Mouse (Mus musculus): ENCODE measurements around the gene Hecw1.

The Hecw1 gene

DNA sequence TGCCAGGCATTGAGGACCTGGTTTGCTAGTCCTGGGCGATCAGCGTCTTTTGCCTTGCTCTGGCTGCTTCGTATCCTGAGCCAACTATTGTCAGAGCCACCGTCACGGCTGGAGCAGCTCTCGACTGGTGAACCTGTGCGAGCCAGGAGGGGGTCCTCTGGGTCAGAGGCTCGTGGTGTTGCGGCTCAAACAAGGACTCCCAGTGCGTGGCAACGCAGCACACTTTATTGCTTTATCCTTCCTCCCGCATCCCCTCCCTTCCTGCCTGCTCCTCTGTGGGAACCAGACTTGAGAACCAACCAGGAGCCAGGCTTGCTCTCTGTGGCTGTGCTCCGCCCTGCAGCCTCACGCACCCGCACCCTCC lies at the start of gene Hecw1:
TSS of gene Hecw1 (minus strand) at position 323 of the 364 bp plus-strand sequence.
- DNase-seq: no peak

DNA sequence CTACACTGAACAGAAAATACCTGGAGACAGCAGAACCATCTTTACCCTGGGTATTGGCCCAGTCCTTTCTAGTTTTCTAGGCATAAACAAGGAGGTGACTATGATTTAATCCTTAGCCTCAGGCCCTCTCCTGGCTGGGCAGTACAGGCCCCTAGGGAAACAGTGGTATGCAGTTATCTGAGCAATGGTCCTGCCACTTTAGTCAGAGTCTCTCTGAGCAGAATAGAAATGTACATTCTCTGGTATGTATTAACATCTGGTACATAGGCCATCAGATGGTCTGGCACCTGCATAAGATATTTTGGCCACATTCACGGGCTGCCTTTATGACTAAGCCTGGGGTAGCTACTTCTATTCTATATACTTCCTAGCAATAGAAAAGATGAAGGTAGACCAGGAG lies 38.3 kb upstream of the Hecw1 start:
- no peak for DNase-seq

DNA sequence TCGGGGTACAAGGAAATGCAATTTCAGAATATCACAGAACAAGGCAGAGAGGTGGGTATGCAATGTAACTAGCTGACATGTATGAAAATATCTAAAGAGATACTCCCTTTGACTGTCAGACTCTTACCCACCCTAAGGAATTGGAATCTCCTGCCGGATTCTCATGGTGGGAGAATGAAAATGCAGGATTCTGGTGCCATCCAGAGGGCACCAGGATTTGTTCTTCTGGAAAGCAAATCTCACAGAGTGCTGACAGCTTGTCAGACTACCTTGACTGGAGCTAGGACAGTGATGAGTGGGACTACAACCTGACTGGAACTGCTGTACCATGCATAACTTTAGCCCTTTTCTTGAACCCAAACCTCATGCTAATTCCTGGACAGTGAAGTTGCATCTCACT lies 29.6 kb upstream of the Hecw1 start:
- DNase-seq: no peak

DNA sequence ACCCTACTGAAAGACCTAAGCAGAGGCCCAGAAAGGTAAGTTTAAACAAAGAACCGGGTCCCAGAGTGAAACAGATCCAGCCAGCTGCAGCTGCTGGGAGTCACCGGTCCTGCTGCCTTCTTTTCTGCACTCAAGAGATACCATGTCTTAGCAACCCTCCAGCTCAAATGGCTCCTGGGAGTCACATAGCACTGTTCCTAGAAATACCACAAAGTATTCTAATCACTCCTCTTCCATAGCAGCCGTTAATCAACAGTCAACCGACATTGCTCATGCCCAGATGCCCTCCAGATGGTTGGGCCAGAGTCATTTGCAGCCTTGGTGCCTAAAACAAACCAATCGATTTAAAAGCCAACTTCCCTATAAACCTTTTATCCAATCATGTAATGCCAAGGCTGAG lies 19.8 kb upstream of the Hecw1 start:
- DNase-seq: no peak

DNA sequence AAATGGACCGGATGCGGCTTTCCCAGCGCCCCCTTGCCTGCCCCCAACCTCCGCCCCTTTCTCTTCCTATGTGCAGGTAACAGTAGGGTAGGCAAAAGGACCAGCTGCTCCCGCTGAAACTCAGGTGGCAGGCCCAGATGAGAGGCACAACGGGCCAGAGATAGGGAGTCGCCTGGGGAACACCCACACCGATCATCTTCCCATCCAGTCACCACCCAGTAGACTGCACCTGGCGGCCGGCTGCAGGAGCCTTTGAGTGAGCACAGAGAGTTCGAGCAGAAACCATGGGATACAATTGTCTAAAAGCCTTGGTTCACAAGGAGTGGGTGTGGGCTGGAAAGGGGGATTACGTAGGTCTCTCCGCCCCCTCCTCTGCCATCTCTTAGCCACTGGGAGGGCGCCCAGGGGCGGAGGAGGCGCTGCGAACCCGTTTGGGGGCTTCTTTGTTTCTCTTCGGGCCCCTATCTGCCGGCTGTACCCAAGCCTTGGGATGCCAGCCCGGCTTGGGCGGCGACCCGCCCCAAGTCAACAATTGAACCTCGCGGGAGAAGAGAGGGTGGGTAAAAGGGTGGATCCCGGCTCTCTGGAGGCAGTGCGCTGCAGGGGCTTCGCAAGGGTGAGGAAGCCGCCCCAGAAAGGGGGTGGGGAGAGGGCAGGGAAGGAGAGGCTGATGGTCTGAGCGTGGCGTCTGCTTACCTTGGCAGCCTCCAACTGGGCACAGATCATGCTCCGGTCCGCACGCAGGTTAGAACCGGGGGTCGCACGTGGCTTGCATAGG lies 711 bp downstream of the Hecw1 start:
- no peak for DNase-seq

DNA sequence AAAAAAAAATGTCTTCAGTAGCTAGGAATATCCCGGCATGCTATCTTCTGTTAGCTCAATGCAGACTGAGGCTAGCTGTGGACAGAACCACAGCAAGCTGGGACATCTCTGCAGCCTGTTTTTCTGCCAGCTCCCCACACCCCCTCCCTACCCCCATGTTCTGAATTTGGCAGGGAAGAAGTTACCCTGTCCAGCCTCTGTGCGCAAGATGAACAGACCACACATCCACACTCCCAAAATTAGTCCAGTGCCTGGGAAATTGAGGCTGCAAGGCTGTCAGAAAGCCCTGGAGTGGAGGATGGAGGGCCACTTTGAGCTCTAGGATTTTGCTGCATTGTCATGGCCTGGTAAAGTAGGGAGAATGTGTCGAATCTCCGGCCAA lies 1.3 kb downstream of the Hecw1 start:
- DNase-seq: no peak

DNA sequence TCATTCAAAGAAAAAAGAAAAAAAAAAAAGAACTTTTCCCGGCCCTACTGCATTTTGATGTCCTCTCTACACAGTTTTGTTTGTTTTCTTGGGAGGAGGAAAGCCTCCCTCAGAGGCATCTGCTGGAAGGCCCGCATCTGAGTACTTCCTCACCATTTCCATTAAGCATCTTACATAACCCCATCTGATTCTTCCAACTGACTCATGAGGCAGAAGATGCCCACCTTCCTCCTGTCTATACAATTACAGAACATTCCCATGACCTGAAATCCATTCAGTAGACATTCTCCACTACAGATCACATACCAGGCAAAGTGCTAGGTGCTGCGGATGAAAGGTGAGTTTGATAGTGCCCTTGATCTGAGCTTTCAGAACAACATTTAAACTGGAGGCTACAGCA lies 3.4 kb downstream of the Hecw1 start:
- DNase-seq: no peak

DNA sequence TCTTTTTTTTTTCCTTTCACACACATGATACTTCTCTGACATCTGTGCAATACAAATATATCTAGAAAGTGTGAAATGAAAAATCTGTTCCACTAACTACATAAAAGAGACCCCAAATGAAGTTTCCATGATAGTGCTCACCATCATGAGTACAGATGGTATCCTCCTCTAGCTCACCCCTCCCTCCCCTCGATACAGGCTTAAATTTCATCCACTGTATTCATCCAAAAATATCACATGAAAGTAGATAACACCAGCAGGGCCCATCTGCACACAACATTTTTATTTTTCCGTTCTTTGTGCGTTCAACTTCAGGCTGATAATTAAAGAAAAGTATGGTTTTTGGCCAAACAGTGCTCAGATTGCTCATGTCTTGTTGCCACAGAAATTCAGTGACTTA lies 5.5 kb downstream of the Hecw1 start:
- DNase-seq: no peak

DNA sequence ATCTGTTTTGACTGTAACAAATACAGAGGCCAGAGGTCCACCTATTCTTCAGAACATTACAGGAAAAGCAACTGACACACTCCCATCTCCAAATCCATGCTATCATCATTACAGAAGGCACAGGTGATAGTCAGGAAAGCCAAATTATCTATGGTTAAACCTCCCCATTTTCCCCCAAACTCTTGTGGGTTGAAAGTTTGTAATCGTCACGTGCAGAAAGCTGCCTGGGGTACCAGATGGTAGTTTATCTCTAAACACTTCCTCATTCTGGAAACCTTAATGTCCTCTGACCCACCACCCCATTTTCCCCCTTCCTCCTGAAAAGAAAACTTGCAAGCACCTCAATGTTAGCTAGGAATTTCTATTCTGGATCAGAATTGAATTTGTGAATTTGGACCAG lies 7.9 kb downstream of the Hecw1 start:
- DNase-seq: no peak

DNA sequence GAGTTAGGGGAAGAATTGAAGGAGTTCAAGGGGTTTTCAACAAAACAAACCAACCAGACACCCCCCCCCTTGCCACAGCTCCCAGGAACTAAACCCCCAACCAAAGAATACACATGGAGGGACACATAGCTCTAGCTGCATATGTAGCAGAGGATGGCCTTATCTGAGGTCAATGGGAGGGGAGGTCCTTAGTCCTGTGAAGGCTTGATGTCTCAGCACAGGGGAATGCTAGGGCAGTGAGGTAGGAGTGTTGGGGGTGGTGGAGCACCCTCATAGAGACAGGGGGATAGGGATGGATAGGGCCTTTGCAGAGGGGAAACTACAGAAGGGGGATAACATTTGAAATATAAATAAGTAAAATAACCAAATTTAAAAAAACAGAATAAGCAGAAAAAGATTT lies 9.1 kb downstream of the Hecw1 start:
- DNase-seq: no peak

DNA sequence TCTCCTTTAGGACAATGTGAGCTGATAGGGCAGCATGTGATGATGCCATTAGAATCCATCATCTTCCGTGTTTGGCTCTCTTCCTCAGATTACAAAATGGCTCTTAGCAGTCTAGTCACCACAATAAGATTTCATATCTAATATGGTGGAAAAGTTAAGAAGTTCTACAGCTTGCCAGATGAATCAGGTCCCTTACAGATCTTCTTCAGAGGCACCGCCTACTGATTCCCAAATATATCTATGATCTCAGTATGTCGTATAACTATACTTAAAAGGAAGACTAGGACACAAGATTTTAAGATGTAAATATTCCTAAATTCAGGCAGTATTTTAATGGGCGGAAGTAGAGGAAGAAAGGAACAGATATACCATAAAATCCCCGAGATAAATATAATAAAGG lies 16.3 kb downstream of the Hecw1 start:
- DNase-seq: no peak

DNA sequence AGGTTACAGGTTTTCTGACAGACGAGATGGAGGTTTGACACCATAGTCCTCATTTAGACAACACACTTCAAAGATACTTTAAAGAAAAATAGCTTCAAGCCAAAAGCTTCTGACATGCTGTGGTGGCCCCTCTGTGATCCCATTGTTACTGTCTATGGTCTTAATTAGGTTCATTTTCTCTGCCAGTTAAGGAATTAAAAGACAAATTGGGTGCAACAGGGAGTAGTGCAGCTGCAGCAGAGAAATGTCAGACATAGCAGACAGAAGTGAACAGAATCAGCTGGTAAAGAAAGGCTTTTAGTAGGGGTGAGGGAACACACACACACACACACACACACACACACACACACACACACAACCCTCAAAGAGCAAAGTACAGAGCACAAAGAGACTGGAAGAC lies 22.8 kb downstream of the Hecw1 start:
- no peak for DNase-seq

DNA sequence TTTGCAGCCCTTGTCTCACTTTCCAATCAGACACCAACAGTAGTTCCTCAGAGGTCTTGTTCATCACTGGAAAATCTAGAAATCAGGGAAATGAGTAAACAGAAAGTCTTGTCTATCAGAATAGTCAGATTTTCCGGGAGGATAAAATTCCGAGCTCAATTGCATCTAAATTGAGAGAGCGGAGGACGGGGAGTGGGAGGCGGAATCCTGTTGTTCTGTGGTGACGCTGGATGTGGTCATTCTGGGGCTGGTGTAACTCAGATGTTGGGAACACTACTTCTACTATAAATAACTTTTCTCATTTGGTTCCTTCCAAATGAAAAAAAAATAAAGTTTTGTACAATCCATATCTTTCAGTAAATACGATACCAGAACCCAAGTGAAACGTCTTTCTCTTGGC lies 24.2 kb downstream of the Hecw1 start:
- DNase-seq: no peak

DNA sequence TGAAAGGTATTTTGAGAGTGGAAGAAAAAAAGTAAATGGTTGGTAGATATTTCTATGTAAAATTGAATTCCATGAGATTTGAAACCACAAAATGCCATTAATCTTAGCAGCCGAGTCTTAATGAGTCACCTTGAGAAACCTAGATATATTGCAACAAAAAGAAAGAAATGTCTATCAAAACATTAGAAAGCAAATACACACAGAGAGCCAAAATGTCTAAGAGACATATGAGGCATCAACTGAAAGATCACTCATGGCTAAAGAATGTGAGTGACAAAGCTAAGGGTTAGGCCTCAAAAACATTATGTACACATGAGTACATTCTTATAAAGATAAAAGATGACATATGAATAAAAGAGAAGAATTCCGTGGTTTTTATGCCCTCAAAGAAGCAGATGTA lies 26.1 kb downstream of the Hecw1 start:
- no peak for DNase-seq

DNA sequence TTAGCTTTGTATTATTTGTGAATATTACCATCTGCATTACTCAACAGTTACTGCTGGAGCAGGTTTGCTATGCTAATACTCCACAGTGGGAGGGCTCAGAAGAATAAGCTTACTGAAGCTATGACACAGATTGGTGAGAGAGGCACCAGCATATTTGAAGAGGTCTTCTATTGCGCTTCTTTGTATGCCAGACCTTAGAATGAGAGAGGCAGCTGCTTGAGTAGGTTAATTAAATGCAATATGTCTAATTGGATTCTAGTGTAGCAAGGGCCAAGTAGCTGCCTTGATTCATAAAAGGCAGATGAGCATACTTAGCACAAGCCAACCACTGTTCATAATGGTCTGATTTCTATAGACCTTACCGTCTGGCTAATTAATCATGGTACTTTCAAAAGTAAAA lies 35.2 kb downstream of the Hecw1 start:
- no peak for DNase-seq

DNA sequence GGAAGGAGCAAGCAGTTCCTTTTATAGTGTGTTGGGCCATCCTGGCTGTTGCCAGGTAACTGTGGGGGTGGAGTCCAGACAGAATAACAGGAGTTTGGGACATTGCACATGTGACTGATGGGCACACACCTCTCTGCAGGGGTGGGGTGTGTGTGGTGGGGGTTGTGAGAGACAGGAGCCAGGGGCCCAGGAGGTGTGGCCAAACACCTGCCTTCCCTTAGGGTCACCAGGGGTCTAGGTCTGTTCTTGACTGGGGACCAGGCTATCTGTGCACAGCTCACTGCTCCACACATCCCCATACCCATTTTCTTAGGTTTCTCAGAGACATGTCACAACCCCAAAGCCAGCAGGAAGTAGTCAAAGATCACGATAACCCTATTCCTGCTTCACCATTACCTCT lies 51.9 kb downstream of the Hecw1 start:
- no peak for DNase-seq

DNA sequence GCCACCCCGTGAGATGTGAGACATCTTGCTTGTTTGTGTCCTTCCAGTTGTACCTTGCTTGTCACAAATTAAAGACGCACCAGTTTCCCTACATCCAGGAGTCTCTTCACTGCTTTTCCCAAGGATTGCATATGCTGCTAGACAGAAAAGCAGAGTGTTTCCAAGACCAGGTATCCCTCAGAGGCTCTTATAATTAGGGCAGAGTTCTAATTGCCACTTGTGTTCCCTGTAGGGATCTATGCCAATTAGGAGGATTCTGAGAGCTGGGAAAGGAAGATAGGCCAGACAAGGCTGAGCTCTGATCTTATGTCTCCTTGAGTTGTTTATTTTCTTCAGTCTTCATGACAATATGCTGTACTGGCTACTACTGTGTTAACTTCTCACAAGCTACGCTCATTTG lies 55.5 kb downstream of the Hecw1 start:
- DNase-seq: no peak

DNA sequence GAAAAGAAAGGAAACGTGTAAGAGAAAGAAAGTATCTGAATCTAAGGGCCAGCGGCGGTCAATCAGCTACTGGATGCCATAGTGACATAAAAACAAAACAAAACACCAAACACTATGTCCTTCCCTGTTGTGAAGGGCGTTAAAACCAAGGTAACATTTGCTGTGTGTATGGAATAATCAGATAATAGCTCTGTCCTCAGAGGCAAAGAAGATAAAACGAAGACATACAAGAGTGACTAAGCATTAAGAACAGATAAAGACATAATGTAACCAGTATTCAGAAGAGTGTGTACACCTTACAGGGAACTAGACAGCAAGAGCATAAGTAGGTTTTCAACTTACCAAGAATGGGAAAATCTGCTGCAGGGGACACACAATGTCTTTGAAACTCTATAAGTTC lies 62.0 kb downstream of the Hecw1 start:
- DNase-seq: no peak

DNA sequence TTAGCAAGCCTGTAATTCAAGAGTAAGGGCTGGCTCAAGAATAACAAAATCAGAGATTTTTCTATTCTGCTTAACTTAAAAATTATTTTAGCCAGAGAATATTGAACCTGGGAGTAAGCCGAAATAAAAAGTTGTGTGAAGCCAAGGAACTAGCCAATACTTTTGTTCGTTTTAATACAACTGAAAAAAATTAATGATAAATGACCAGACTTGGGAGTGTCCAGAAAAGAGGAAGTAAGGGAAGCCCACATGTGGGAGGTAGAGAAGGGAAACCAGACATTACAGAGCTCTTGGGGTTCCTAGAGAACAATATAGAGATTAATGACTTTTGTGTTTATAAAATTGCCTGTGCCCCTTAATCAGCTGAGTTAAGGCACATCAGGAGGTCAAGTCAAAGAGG lies 66.0 kb downstream of the Hecw1 start:
- DNase-seq: no peak

DNA sequence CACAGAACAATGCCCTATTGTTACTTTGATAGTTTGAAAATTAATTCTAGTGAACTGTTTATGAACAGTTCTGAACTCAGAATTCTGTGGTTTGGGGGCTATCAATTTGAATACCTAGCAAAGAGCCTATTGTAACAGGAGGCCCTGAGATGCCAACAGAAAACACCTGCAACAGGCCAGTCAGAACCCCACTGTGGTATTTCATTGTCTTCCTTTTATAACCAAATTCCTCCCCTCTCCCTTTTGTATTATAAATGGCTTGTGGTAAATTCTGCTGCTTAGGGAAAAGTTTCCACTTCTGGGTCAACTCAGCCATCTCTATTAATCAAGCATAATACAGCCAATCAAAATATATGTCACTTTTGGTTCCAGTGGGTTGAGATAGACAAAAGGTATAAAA lies 83.5 kb downstream of the Hecw1 start:
- no peak for DNase-seq

DNA sequence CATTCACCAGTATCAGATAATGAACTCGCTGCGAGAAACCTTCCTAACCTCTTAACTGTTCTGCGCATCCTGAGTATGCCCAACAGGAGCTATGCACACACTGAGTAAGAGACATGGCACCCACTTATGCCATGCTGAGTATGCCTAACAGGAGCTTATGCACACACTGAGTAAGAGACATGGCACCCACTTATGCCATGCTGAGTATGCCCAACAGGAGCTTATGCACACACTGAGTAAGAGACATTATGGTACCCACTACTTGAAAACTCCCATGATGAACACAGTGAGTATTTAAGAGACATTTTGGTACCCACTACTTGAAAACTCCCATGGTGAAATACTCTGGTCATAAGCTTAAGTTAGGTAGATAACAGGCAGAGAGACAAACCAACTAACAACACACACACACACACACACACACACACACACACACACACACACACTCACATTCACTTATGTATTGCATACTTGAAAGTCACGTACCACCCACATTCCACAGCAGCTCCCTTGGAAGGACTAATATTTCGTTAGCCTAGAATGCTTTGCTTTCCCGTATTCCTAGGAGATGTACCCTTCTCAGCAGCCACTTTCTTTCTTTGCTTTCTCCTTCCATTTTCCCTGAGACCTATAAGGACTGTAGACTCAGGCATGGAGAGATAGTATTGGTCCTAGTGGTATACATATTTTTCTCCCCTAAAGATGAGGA lies 94.0 kb downstream of the Hecw1 start:
- no peak for DNase-seq

DNA sequence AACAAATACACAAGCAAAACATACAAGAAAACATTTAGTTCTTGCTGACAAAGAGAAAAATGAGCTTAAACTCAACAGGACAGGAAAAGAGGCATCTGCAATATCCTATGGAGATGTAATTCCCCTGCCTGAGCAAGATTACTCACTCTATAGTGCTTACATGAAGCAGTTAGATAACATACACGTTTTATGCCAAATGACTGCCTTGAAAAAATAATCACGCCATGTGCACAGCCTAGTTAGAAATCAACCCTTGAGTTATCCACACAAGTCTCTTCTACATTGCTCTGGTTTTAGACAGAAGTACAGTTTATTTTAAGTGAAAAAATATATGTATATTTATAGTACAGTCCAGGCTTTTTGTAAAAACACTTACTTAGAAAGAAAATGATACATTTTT lies 98.2 kb downstream of the Hecw1 start:
- no peak for DNase-seq

DNA sequence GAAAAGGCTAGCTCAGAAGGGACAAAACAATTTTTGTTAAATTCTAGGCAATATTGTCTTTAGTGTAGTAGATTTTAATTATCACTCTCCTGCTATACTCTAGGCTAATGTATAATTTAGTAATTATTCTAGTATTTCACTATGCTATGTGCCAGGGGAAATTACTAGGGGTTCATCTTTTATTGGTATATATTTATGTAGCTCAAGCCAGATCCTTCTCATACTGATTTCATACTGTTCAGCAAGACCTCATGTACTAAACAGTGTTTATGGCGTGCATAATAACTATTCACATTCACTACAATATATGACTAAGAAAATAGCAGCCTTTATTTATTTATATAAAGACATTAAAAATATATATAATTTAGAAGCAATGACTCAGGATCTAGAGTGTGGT lies 109.6 kb downstream of the Hecw1 start:
- no peak for DNase-seq

DNA sequence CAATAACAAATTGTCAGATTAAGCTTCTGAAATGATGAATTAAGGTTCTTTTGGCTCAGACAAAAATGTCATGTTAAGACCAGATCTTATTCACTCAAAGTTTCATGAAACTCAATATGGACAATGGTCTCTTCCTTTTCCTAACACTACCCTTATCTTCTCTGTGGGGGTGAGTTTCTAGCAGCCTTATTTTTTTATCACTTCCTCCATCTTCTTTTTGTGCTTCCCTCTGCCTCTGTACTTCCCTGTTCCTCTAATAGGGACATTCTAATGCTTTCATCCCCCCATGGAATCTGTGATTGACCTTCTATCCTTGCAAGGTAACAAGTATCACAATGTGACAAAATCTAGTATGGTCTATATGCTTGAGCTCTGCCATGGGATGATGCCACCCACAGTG lies 148.6 kb downstream of the Hecw1 start:
- no peak for DNase-seq

DNA sequence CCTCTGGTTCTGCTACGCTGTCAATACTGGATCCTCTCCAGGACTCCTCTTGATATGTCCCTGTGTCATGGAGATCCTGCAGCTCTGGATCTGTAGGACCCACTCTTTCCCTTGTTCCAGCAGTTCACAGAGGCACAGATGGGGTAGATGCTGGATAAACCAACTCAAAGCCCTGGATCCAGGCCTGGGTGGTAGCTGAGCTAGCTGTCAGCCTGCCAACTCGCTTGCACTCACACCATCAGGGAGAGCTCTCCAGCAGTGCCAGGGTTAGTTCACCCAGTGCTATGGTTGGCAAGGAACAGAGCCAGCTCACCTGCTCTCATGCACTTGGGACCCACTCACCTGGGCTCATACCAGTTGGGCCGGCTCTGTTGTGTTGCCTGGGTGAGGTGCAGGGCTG lies 157.5 kb downstream of the Hecw1 start:
- DNase-seq: no peak
